Mouse (Mus musculus) neutrophil, adult 5-6 weeks (primary cell): Measurements from ENCODE around the gene 4930486L24Rik. TPM values are rescaled to one million over a fixed set of nuclear protein-coding genes. Genes with fewer than 3 reads are reported as not detected.
"Not testable (repeated sequence)": the region's sequence is repeated elsewhere in the genome, so short reads cannot be mapped to it uniquely, and the experiment has no call there.

Experiments used
- ATAC-seq: fragments of 151-379, 151-347 bp; 2 replicates; pipeline ENCODE4 v1.8.0; 2017; ENCODE audit warnings: mild to moderate bottlenecking, moderate TSS enrichment; ENCODE audit not compliant: insufficient number of reproducible peaks, poor library complexity, low FRiP score, severe bottlenecking; ENCODE audit errors: extremely low read depth
- total RNA-seq: library from RNA; stranded (forward); fragments of 200-1000 nt; gene quantifications from 2 replicates; pipeline ENCODE4 v1.2.3, GENCODE M21; 2017

Gene 4930486L24Rik
- total RNA-seq = 0.61 TPM in 1 of 2 replicates, not detected in the other

- ATAC-seq = no peak
Measured at GRCm38 (mm10) chr13:60864281-60864680, at the start of gene 4930486L24Rik. Gene 4930486L24Rik, minus strand, starts transcription at chr13:60864475.

- not testable (repeated sequence) for ATAC-seq
Measured at GRCm38 (mm10) chr13:60904780-60905179, 40.5 kb upstream of the 4930486L24Rik start, which contains the start of gene Tpbpb. Gene Tpbpb, minus strand, starts transcription at chr13:60904880.

- peak; percentile 13; the same call in 1 of the 2 replicates for ATAC-seq
Measured at GRCm38 (mm10) chr13:60897328-60897727, 33.1 kb upstream of the 4930486L24Rik start, which contains the start of gene Ctla2b. Gene Ctla2b, minus strand, starts transcription at chr13:60897447.

- not testable (repeated sequence) for ATAC-seq
Measured at GRCm38 (mm10) chr13:60896794-60897193, 32.5 kb upstream of the 4930486L24Rik start, which contains the start of gene Gm49392. Gene Gm49392, minus strand, starts transcription at chr13:60896894.

- no peak for ATAC-seq
Measured at GRCm38 (mm10) chr13:60895406-60896160, 31.3 kb upstream of the 4930486L24Rik start.

GRCm38 (mm10) chr13:60892301-60892700 is 28.0 kb upstream of the 4930486L24Rik start:
- no peak for ATAC-seq

GRCm38 (mm10) chr13:60848241-60849120 is 15.8 kb downstream of the 4930486L24Rik start:
- peak; percentile 41; the same call in 1 of the 2 replicates for ATAC-seq

GRCm38 (mm10) chr13:60843153-60843552 is 21.1 kb downstream of the 4930486L24Rik start:
- ATAC-seq = no peak

- ATAC-seq = no peak
Measured at GRCm38 (mm10) chr13:60842703-60843102, 21.6 kb downstream of the 4930486L24Rik start.

GRCm38 (mm10) chr13:60839353-60839902 is 24.8 kb downstream of the 4930486L24Rik start:
- ATAC-seq = peak; percentile 39; the same call in 1 of the 2 replicates

GRCm38 (mm10) chr13:60826052-60826451 is 38.2 kb downstream of the 4930486L24Rik start:
- no peak for ATAC-seq

GRCm38 (mm10) chr13:60820486-60821175 is 43.6 kb downstream of the 4930486L24Rik start:
- no peak for ATAC-seq

- ATAC-seq = no peak
Measured at GRCm38 (mm10) chr13:60819469-60819868, 44.8 kb downstream of the 4930486L24Rik start.

- no peak for ATAC-seq
Measured at GRCm38 (mm10) chr13:60813722-60814121, 50.6 kb downstream of the 4930486L24Rik start.

- no peak for ATAC-seq
Measured at GRCm38 (mm10) chr13:60812768-60813167, 51.5 kb downstream of the 4930486L24Rik start.

- no peak for ATAC-seq
Measured at GRCm38 (mm10) chr13:60809690-60810089, 54.6 kb downstream of the 4930486L24Rik start.

GRCm38 (mm10) chr13:60802749-60803148 is 61.5 kb downstream of the 4930486L24Rik start, which contains the start of gene Ctsll3:
Gene Ctsll3, minus strand, starts transcription at chr13:60802849.
- no peak for ATAC-seq
